Mouse (Mus musculus) hindbrain, embryonic 16.5 days (tissue): ENCODE results near the gene Ush2a. TPM values are rescaled to one million over a fixed set of nuclear protein-coding genes. Genes with fewer than 3 reads are reported as not detected.

Experiments used
- ATAC-seq: fragments of 200-750 bp; cut with Nextera tagmentation; 2 replicates; pipeline ENCODE4 v1.8.0; 2017; ENCODE audit warnings: moderate TSS enrichment, moderate library complexity
- H3K27ac ChIP-seq: fragments of 300-500 bp; sonication (generic); 2 replicates; pipeline ENCODE4 v1.5.1; 2014; ENCODE audit warnings: low read depth, mild to moderate bottlenecking, control low read depth, low read length, moderate library complexity
- H3K27me3 ChIP-seq: fragments of 300-500 bp; sonication (generic); replicated peaks from 2 replicates; pipeline ENCODE4 v1.6.1; 2014; ENCODE audit warnings: low read length; ENCODE audit not compliant: control insufficient read depth, insufficient read depth
- H3K36me3 ChIP-seq: fragments of 300-500 bp; sonication (generic); 2 replicates; pipeline ENCODE4 v1.6.1; 2014; ENCODE audit warnings: mild to moderate bottlenecking, low read length, moderate library complexity, mixed read lengths; ENCODE audit not compliant: control insufficient read depth, insufficient read depth
- H3K4me1 ChIP-seq: fragments of 300-500 bp; sonication (generic); 2 replicates; pipeline ENCODE4 v1.6.1; 2014; ENCODE audit warnings: low read depth, low read length; ENCODE audit not compliant: control insufficient read depth, insufficient read depth
- H3K4me2 ChIP-seq: fragments of 300-500 bp; sonication (generic); 2 replicates; pipeline ENCODE4 v1.6.1; 2014; ENCODE audit warnings: mild to moderate bottlenecking, low read length, control low read depth, moderate library complexity
- H3K4me3 ChIP-seq: fragments of 300-500 bp; sonication (generic); 2 replicates; pipeline ENCODE4 v1.5.1; 2014; ENCODE audit warnings: mild to moderate bottlenecking, low read length, control low read depth, moderate library complexity
- H3K9ac ChIP-seq: fragments of 300-500 bp; sonication (generic); 2 replicates; pipeline ENCODE4 v1.6.1; 2014; ENCODE audit warnings: low read depth, mild to moderate bottlenecking, control low read depth, low read length, moderate library complexity
- H3K9me3 ChIP-seq: fragments of 300-500 bp; sonication (generic); 2 replicates; pipeline ENCODE4 v1.6.1; 2014; ENCODE audit warnings: mild to moderate bottlenecking, low read length, moderate library complexity; ENCODE audit not compliant: control insufficient read depth
- WGBS: fragments of 180-500 bp; shearing (Covaris S2); extraction: QIAGEN DNeasy Blood & Tissue Kit; methylation state at CpG from one replicate; pipeline ENCODE4 v1.1.7; 2014; 5-methylcytosine and 5-hydroxymethylcytosine counted together
- polyA plus RNA-seq: library from polyadenylated mRNA; unstranded; fragments of >200 nt; fragmentation: Nextera tagmentation; extraction: Ambion mirVana; gene quantifications from 2 replicates; pipeline ENCODE4 v1.2.1, GENCODE M21; 2015

Ush2a gene
- polyA plus RNA-seq, result 0.21 and 0.34 TPM in 2 replicates

GRCm38 (mm10) chr1:188261903-188262682 is at the start of gene Ush2a:
Gene Ush2a, plus strand, starts transcription at chr1:188262023.
- Histone ChIP-seq H3K4me1 (no peaks in the 10 kb centered on the region), H3K4me2 (no peak within 1 kb of the TSS), H3K9ac (no peak within 1 kb of the TSS), H3K36me3 (no peaks in the 10 kb centered on the region), H3K27ac (no peak within 1 kb of the TSS), H3K27me3 (no peaks in the 10 kb centered on the region), H3K4me3 (no peak within 1 kb of the TSS), H3K9me3 (no peaks in the 10 kb centered on the region)
- ATAC-seq, result no peak
- 39% methylated on average over 10 of the region's 10 CpGs for WGBS

- no peaks in the 10 kb centered on the region for H3K27me3 ChIP-seq
- no peak for ATAC-seq
Observed at GRCm38 (mm10) chr1:188214885-188215611, 46.8 kb upstream of the Ush2a start.

GRCm38 (mm10) chr1:188221226-188221792 is 40.5 kb upstream of the Ush2a start:
- Histone ChIP-seq H3K9ac (no peak overlapping the region), H3K27me3 (no peaks in the 10 kb centered on the region), H3K4me1 (no peaks in the 10 kb centered on the region), H3K36me3 (no peaks in the 10 kb centered on the region), H3K9me3 (no peaks in the 10 kb centered on the region), H3K27ac (no peak overlapping the region), H3K4me3 (no peak overlapping the region), H3K4me2 (no peak overlapping the region)
- no peak for ATAC-seq
- WGBS, result 89% methylated on average over 4 of the region's 4 CpGs

More at GRCm38 (mm10) chr1:188214885-188215611, 46.8 kb upstream of the Ush2a start:
- Histone ChIP-seq H3K36me3 (no peaks in the 10 kb centered on the region), H3K4me2 (no peak overlapping the region), H3K4me1 (no peaks in the 10 kb centered on the region), H3K4me3 (no peak overlapping the region), H3K27ac (no peak overlapping the region), H3K9me3 (no peaks in the 10 kb centered on the region), H3K9ac (no peak overlapping the region)
- WGBS, result 56% methylated on average over 10 of the region's 10 CpGs

- no peaks in the 10 kb centered on the region for H3K27me3 ChIP-seq
- no peak overlapping the region for H3K27ac ChIP-seq
- WGBS, result 90% methylated on average over 5 of the region's 5 CpGs
- H3K9me3 ChIP-seq, result no peaks in the 10 kb centered on the region
- H3K4me1 ChIP-seq, result no peaks in the 10 kb centered on the region
- no peak for ATAC-seq
- H3K36me3 ChIP-seq, result no peaks in the 10 kb centered on the region
- no peak overlapping the region for H3K4me2 ChIP-seq
- H3K9ac ChIP-seq, result no peak overlapping the region
- no peak overlapping the region for H3K4me3 ChIP-seq
Observed at GRCm38 (mm10) chr1:188233036-188233724, 28.6 kb upstream of the Ush2a start.

GRCm38 (mm10) chr1:188238636-188239035 is 23.2 kb upstream of the Ush2a start:
- no peaks in the 10 kb centered on the region for H3K4me1 ChIP-seq
- H3K36me3 ChIP-seq, result no peaks in the 10 kb centered on the region
- no peak for ATAC-seq
- no peak overlapping the region for H3K27ac ChIP-seq
- H3K4me3 ChIP-seq, result no peak overlapping the region
- no peaks in the 10 kb centered on the region for H3K27me3 ChIP-seq
- no peaks in the 10 kb centered on the region for H3K9me3 ChIP-seq
- no peak overlapping the region for H3K9ac ChIP-seq
- no peak overlapping the region for H3K4me2 ChIP-seq

- Histone ChIP-seq H3K27me3 (no peaks in the 10 kb centered on the region), H3K27ac (no peak overlapping the region), H3K4me2 (no peak overlapping the region), H3K4me3 (no peak overlapping the region), H3K9ac (no peak overlapping the region), H3K9me3 (no peaks in the 10 kb centered on the region), H3K4me1 (no peaks in the 10 kb centered on the region), H3K36me3 (no peaks in the 10 kb centered on the region)
- no peak for ATAC-seq
- 81% methylated on average over 10 of the region's 10 CpGs for WGBS
Observed at GRCm38 (mm10) chr1:188241766-188242165, 20.1 kb upstream of the Ush2a start.

- 87% methylated on average over 7 of the region's 7 CpGs for WGBS
- Histone ChIP-seq H3K27me3 (no peaks in the 10 kb centered on the region), H3K9ac (no peak overlapping the region), H3K36me3 (no peaks in the 10 kb centered on the region), H3K4me3 (no peak overlapping the region), H3K9me3 (0 out of 2 replicates have a peak, but pooled peaks cover 3% of the 10 kb centered on the region), H3K4me2 (no peak overlapping the region), H3K4me1 (no peaks in the 10 kb centered on the region), H3K27ac (no peak overlapping the region)
- no peak for ATAC-seq
Observed at GRCm38 (mm10) chr1:188257500-188257899, 4.3 kb upstream of the Ush2a start.

GRCm38 (mm10) chr1:188260259-188261107 is 1.3 kb upstream of the Ush2a start:
- Histone ChIP-seq H3K27me3 (no peaks in the 10 kb centered on the region), H3K9ac (no peak overlapping the region), H3K4me2 (no peak overlapping the region), H3K9me3 (no peaks in the 10 kb centered on the region), H3K36me3 (no peaks in the 10 kb centered on the region), H3K27ac (no peak overlapping the region), H3K4me3 (no peak overlapping the region), H3K4me1 (no peaks in the 10 kb centered on the region)
- 42% methylated on average over 6 of the region's 6 CpGs for WGBS
- ATAC-seq, result peak; percentile 73; the same call in 1 of the 2 replicates
